Mouse (Mus musculus) hindbrain, postnatal 0 days (tissue): ENCODE measurements at regions not wholly inside any gene's neighbourhood (a gene's known extent, or its start where the extent isn't known, plus 50 kb on each side); places are given as distances from the start of the nearest gene placed in this dataset.

Experiments
- ATAC-seq: fragments of 200-750 bp; cut with Nextera tagmentation; 2 replicates; pipeline ENCODE4 v1.8.0; 2017; ENCODE audit warnings: mild to moderate bottlenecking, moderate TSS enrichment, moderate library complexity
- DNase-seq: peaks from one replicate; pipeline ENCODE4 v3.0.0-alpha.2; 2015; ENCODE audit warnings: low spot score
- H3K27ac ChIP-seq: fragments of 300-500 bp; sonication (generic); 2 replicates; pipeline ENCODE4 v1.5.1; 2014; ENCODE audit warnings: mild to moderate bottlenecking
- H3K27me3 ChIP-seq: fragments of 300-500 bp; sonication (generic); 2 replicates; pipeline ENCODE4 v1.6.1; 2014; ENCODE audit warnings: low read length, mixed read lengths; ENCODE audit not compliant: insufficient read depth
- H3K36me3 ChIP-seq: fragments of 300-500 bp; sonication (generic); 2 replicates; pipeline ENCODE4 v1.6.1; 2014; ENCODE audit warnings: low read length, mixed read lengths; ENCODE audit not compliant: insufficient read depth
- H3K4me1 ChIP-seq: fragments of 300-500 bp; sonication (generic); 2 replicates; pipeline ENCODE4 v1.6.1; 2014; ENCODE audit warnings: antibody characterized with exemption, low read length, mixed read lengths; ENCODE audit not compliant: insufficient read depth
- H3K4me2 ChIP-seq: fragments of 300-500 bp; sonication (generic); 2 replicates; pipeline ENCODE4 v1.6.1; 2014; ENCODE audit warnings: low read depth, mild to moderate bottlenecking, low read length, moderate library complexity, mixed read lengths
- H3K4me3 ChIP-seq: fragments of 300-500 bp; sonication (generic); 2 replicates; pipeline ENCODE4 v1.5.1; 2014; ENCODE audit warnings: low read length
- H3K9ac ChIP-seq: fragments of 300-500 bp; sonication (generic); replicated peaks from 2 replicates; pipeline ENCODE4 v1.6.1; 2014; ENCODE audit warnings: mild to moderate bottlenecking, low read length, moderate library complexity, mixed read lengths
- H3K9me3 ChIP-seq: fragments of 300-500 bp; sonication (generic); 2 replicates; pipeline ENCODE4 v1.6.1; 2016; ENCODE audit warnings: low read length, mixed read lengths
- CTCF ChIP-seq: IDR thresholded peaks from 2 replicates; pipeline ENCODE4 v1.5.1; 2016; ENCODE audit warnings: antibody characterized with exemption, control low read depth, low read depth
- WGBS: fragments of 180-500 bp; shearing (Covaris S2); extraction: QIAGEN DNeasy Blood & Tissue Kit; methylation state at CpG from one replicate; pipeline ENCODE4 v1.1.7; 2014; 5-methylcytosine and 5-hydroxymethylcytosine counted together

GRCm38 (mm10) chr14:120560416-120560815 lies 82.2 kb downstream of the Rap2a start:
- Histone ChIP-seq H3K4me2 (no peak overlapping the region), H3K27ac (no peak overlapping the region), H3K4me1 (no peaks in the 10 kb centered on the region), H3K4me3 (no peak overlapping the region), H3K9ac (no peak overlapping the region), H3K36me3 (no peaks in the 10 kb centered on the region), H3K27me3 (no peaks in the 10 kb centered on the region), H3K9me3 (no peaks in the 10 kb centered on the region)
- 91% methylated on average over 7 of the region's 7 CpGs for WGBS
- TF ChIP-seq CTCF, result no peak
- DNase-seq (no peak), ATAC-seq (no peak)

GRCm38 (mm10) chr14:120560987-120561386 lies 82.7 kb downstream of the Rap2a start:
- Histone ChIP-seq H3K4me2 (no peak overlapping the region), H3K27me3 (no peaks in the 10 kb centered on the region), H3K4me1 (no peaks in the 10 kb centered on the region), H3K36me3 (no peaks in the 10 kb centered on the region), H3K9me3 (no peaks in the 10 kb centered on the region), H3K9ac (no peak overlapping the region), H3K27ac (no peak overlapping the region), H3K4me3 (no peak overlapping the region)
- ATAC-seq (no peak), DNase-seq (no peak)
- 92% methylated on average over 2 of the region's 2 CpGs for WGBS
- TF ChIP-seq CTCF, result no peak

GRCm38 (mm10) chr14:120566945-120567344 lies 88.7 kb downstream of the Rap2a start:
- no peak overlapping the region for H3K27ac ChIP-seq
- no peaks in the 10 kb centered on the region for H3K9me3 ChIP-seq
- no peaks in the 10 kb centered on the region for H3K4me1 ChIP-seq
- H3K9ac ChIP-seq, result no peak overlapping the region
- H3K36me3 ChIP-seq, result no peaks in the 10 kb centered on the region
- TF ChIP-seq CTCF, result no peak
- WGBS, result 78% methylated on average over 1 of the region's 1 CpGs
- no peak for ATAC-seq
- H3K4me3 ChIP-seq, result no peak overlapping the region
- no peak overlapping the region for H3K4me2 ChIP-seq
- no peak for DNase-seq
- H3K27me3 ChIP-seq, result no peaks in the 10 kb centered on the region

- 93% methylated on average over 4 of the region's 4 CpGs for WGBS
- Histone ChIP-seq H3K27ac (no peak overlapping the region), H3K36me3 (no peaks in the 10 kb centered on the region), H3K9ac (no peak overlapping the region), H3K4me2 (no peak overlapping the region), H3K27me3 (no peaks in the 10 kb centered on the region), H3K4me3 (no peak overlapping the region), H3K4me1 (no peaks in the 10 kb centered on the region), H3K9me3 (no peaks in the 10 kb centered on the region)
- DNase-seq (no peak), ATAC-seq (no peak)
- no peak for TF ChIP-seq CTCF
These were observed 89.8 kb downstream of the Rap2a start for GRCm38 (mm10) chr14:120568054-120568453.

GRCm38 (mm10) chr14:120572238-120572637 lies 94.0 kb downstream of the Rap2a start:
- WGBS, result 74% methylated on average over 10 of the region's 10 CpGs
- H3K9me3 ChIP-seq, result no peaks in the 10 kb centered on the region
- no peaks in the 10 kb centered on the region for H3K4me1 ChIP-seq
- H3K4me2 ChIP-seq, result no peak overlapping the region
- H3K9ac ChIP-seq, result no peak overlapping the region
- no peak for DNase-seq
- no peak overlapping the region for H3K27ac ChIP-seq
- ATAC-seq, result no peak
- no peaks in the 10 kb centered on the region for H3K36me3 ChIP-seq
- TF ChIP-seq CTCF, result no peak
- no peaks in the 10 kb centered on the region for H3K27me3 ChIP-seq
- H3K4me3 ChIP-seq, result no peak overlapping the region

GRCm38 (mm10) chr14:120575202-120575601 lies 97.0 kb downstream of the Rap2a start:
- no peaks in the 10 kb centered on the region for H3K27me3 ChIP-seq
- no peak for DNase-seq
- H3K4me2 ChIP-seq, result no peak overlapping the region
- H3K36me3 ChIP-seq, result no peaks in the 10 kb centered on the region
- H3K9ac ChIP-seq, result no peak overlapping the region
- no peak overlapping the region for H3K27ac ChIP-seq
- no peaks in the 10 kb centered on the region for H3K4me1 ChIP-seq
- WGBS, result 85% methylated on average over 6 of the region's 6 CpGs
- no peaks in the 10 kb centered on the region for H3K9me3 ChIP-seq
- no peak overlapping the region for H3K4me3 ChIP-seq
- no peak for ATAC-seq
- no peak for TF ChIP-seq CTCF

GRCm38 (mm10) chr14:120578352-120579080 lies 100.3 kb downstream of the Rap2a start:
- Histone ChIP-seq H3K9ac (no peak overlapping the region), H3K27ac (no peak overlapping the region), H3K36me3 (no peaks in the 10 kb centered on the region), H3K4me1 (no peaks in the 10 kb centered on the region), H3K27me3 (no peaks in the 10 kb centered on the region), H3K4me3 (no peak overlapping the region), H3K9me3 (no peaks in the 10 kb centered on the region), H3K4me2 (no peak overlapping the region)
- WGBS, result 86% methylated on average over 11 of the region's 11 CpGs
- ATAC-seq (no peak), DNase-seq (no peak)
- no peak for TF ChIP-seq CTCF
